28 mouse cellular contexts compared by ENCODE assay signal in the genomic region with DNA sequence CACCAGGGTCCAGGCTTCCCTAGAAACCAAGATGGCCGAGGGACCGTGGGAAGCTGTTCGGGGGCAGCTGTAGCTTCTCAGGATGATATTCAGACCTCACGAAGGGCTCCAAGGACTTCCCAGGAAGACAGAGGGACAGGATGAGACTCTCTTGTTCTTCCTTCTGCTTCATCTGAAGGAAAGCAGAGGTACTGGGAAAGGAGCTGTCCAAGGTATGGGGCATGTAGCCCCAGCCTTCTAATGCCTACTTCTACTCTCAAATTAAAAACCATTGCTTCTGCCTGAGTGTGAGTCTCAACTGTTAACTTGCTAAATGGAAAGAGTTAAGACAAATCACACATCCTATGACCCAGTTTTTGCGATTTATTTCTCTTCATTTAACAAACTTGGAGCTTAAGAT.
DNase-seq lines count a peak whose midpoint lies in the region; ATAC-seq and TF ChIP-seq lines count a peak whose summit lies in the region.
"Had no signal": no experiment of that assay in that cellular context is flagged by ENCODE, and none has a peak within 500 bp of the region (broad histone marks: within the 10 kb centered on the region; RNA-seq: fewer than 3 reads in every experiment).

No protein-coding gene starts in this region.

- H3K4me1 ChIP-seq in lung, embryonic 14.5 days (ENCODE audit: insufficient read depth): no peaks in the 10 kb centered on the region
- peaks cover 42% of the 10 kb centered on the region for H3K4me1 ChIP-seq in forebrain, embryonic 12.5 days

- H3K9ac ChIP-seq in lung, embryonic 14.5 days: no peak overlapping the region
- no peak overlapping the region for H3K9ac ChIP-seq in forebrain, embryonic 12.5 days
- H3K9ac ChIP-seq: embryonic facial prominence, embryonic 12.5 days; intestine, embryonic 15.5 days; limb, embryonic 12.5 days; neural tube, embryonic 12.5 days had no signal

- WGBS in lung, embryonic 14.5 days: 52% methylated on average over 5 of the region's 5 CpGs
- 72% methylated on average over 5 of the region's 5 CpGs for WGBS in forebrain, embryonic 12.5 days

- no peak for TF ChIP-seq CTCF in lung, embryonic 14.5 days (IDR thresholded peaks at IDR 0.05; ENCODE audit: low read depth)

- DNase-seq in lung, embryonic 14.5 days: peak; percentile 56
- DNase-seq in lung, adult 18-20 months: no peak
- peak; percentile 6 for DNase-seq in Muller cell, postnatal 12 days (ENCODE audit: inconsistent ontology term)
- DNase-seq in adipocyte (ENCODE audit: low spot score): peak; percentile 14
- peak; percentile 43 for DNase-seq in mesoderm, embryonic 11.5 days (ENCODE audit: low read depth, low spot score)
- DNase-seq: adrenal gland, postnatal 10 days; cerebellum, adult 8-10 months; cerebellum, postnatal 36 days; gastrocnemius, postnatal 14 days; heart, postnatal 14 days; kidney, adult 2 months; kidney, postnatal 10 days; lung, postnatal 4 days; right cerebral cortex, adult 18-20 months; right cerebral cortex, postnatal 4 days; thymus, adult 2 months; thymus, postnatal 36 days had no signal

- H3K4me2 ChIP-seq in lung, embryonic 14.5 days: no peak overlapping the region
- H3K4me2 ChIP-seq in forebrain, embryonic 12.5 days: no peak overlapping the region
- H3K4me2 ChIP-seq: embryonic facial prominence, embryonic 12.5 days; intestine, embryonic 15.5 days; limb, embryonic 12.5 days; liver, embryonic 11.5 days; neural tube, embryonic 12.5 days had no signal

- H3K27ac ChIP-seq in lung, embryonic 14.5 days (ENCODE audit: low read depth): no peak overlapping the region
- H3K27ac ChIP-seq in forebrain, embryonic 12.5 days: no peak overlapping the region
- H3K27ac ChIP-seq: embryonic facial prominence, embryonic 12.5 days; hindbrain, postnatal 0 days; intestine, embryonic 15.5 days; limb, embryonic 12.5 days; neural tube, embryonic 12.5 days had no signal

- no peaks in the 10 kb centered on the region for H3K9me3 ChIP-seq in lung, embryonic 14.5 days (ENCODE audit: low read depth, low read length)
- no peaks in the 10 kb centered on the region for H3K9me3 ChIP-seq in forebrain, embryonic 12.5 days
- H3K9me3 ChIP-seq: embryonic facial prominence, embryonic 12.5 days; intestine, embryonic 15.5 days; limb, embryonic 12.5 days; neural tube, embryonic 12.5 days had no signal

- H3K36me3 ChIP-seq in lung, embryonic 14.5 days (ENCODE audit: insufficient read depth): no peaks in the 10 kb centered on the region
- H3K36me3 ChIP-seq in forebrain, embryonic 12.5 days (replicated peaks): no peaks in the 10 kb centered on the region
- H3K36me3 ChIP-seq: embryonic facial prominence, embryonic 12.5 days; G1E; intestine, embryonic 15.5 days; limb, embryonic 12.5 days; neural tube, embryonic 12.5 days had no signal

- no peak overlapping the region for H3K4me3 ChIP-seq in lung, embryonic 14.5 days (ENCODE audit: low read depth, low read length)
- H3K4me3 ChIP-seq in forebrain, embryonic 12.5 days (replicated peaks): no peak overlapping the region
- H3K4me3 ChIP-seq: embryonic facial prominence, embryonic 12.5 days; intestine, embryonic 15.5 days; limb, embryonic 12.5 days; myocyte; neural tube, embryonic 12.5 days had no signal

- no peak for ATAC-seq in lung, embryonic 14.5 days (ENCODE audit: insufficient read depth)
- no peak for ATAC-seq in forebrain, embryonic 12.5 days (ENCODE audit: low FRiP score)
- ATAC-seq in megakaryocyte, adult 5-6 weeks (ENCODE audit: poor library complexity, severe bottlenecking): no peak
- ATAC-seq: hindbrain, postnatal 0 days; intestine, embryonic 15.5 days; lung, postnatal 0 days had no signal

- H3K27me3 ChIP-seq in lung, embryonic 14.5 days (ENCODE audit: insufficient read depth, low read length): no peaks in the 10 kb centered on the region
- peaks cover 43% of the 10 kb centered on the region for H3K27me3 ChIP-seq in forebrain, embryonic 12.5 days
- H3K27me3 ChIP-seq: neural tube, embryonic 12.5 days had no signal

Comparison
In these comparisons a context has a peak if more than half of its experiments do, and no peak if none do; other contexts are left out.
1. DNase-seq: peak in lung, embryonic 14.5 days (single experiment), Muller cell, postnatal 12 days (single experiment), adipocyte (single experiment) and mesoderm, embryonic 11.5 days (single experiment); none in lung, adult 18-20 months (0 of 2).